Mouse (Mus musculus) liver, postnatal 0 days (tissue): ENCODE measurements around the gene Ggn.

ENCODE experiments used
- CTCF ChIP-seq: sonication (generic); IDR thresholded peaks from 2 replicates; pipeline ENCODE4 v1.5.1; 2016; ENCODE audit warnings: antibody characterized with exemption, low read depth
- EP300 ChIP-seq: IDR thresholded peaks from 2 replicates; pipeline ENCODE4 v1.6.1; 2016; ENCODE audit warnings: antibody characterized with exemption, low read depth, mild to moderate bottlenecking

DNA sequence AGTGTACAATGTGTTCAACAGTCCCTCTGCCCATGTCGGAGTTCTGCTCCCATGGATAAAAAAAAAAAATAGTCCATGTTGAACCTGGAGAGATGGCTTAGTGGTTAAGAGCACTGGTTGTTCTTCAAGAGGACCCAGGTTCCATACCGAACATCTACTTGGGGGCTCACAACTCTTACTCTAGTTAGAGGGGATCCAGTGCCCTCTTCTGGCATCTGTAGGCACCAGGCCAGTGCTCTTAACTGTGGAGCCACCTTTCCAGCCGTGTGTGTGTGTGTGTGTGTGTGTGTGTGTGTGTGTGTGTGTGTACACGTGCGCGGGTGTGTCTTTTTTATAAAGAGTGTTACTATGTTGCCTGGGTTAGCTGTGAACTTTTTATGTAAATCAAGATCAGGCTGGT is 32.6 kb downstream of the Ggn start:
- TF ChIP-seq CTCF (0 out of 2 replicates have a peak, but pooled peaks have one; percentile 7), EP300 (no peak)
